Mouse (Mus musculus) megakaryocyte, embryonic 14.5 days (primary cell): ENCODE measurements around the gene Fbxl20.

Source experiments
- FLI1 ChIP-seq: IDR thresholded peaks from 2 replicates; pipeline ENCODE4 v1.6.1; 2012; ENCODE audit warnings: low read length, inconsistent platforms, mixed read lengths
- GATA1 ChIP-seq: IDR thresholded peaks from 3 replicates; pipeline ENCODE4 v1.6.1; 2012; ENCODE audit warnings: mixed read lengths, low read length, inconsistent platforms, borderline replicate concordance

GRCm38 (mm10) chr11:98047745-98048144 lies 102.5 kb downstream of the Fbxl20 start:
- TF ChIP-seq GATA1 (no peak), FLI1 (no peak)
